Mouse (Mus musculus) MN1 (cell line): Measurements from ENCODE around the gene Parp6.

Experiments used
- DNase-seq: peaks from one replicate; pipeline ENCODE4 v3.0.0-alpha.2; 2016; ENCODE audit warnings: low spot score

Parp6 gene

DNA sequence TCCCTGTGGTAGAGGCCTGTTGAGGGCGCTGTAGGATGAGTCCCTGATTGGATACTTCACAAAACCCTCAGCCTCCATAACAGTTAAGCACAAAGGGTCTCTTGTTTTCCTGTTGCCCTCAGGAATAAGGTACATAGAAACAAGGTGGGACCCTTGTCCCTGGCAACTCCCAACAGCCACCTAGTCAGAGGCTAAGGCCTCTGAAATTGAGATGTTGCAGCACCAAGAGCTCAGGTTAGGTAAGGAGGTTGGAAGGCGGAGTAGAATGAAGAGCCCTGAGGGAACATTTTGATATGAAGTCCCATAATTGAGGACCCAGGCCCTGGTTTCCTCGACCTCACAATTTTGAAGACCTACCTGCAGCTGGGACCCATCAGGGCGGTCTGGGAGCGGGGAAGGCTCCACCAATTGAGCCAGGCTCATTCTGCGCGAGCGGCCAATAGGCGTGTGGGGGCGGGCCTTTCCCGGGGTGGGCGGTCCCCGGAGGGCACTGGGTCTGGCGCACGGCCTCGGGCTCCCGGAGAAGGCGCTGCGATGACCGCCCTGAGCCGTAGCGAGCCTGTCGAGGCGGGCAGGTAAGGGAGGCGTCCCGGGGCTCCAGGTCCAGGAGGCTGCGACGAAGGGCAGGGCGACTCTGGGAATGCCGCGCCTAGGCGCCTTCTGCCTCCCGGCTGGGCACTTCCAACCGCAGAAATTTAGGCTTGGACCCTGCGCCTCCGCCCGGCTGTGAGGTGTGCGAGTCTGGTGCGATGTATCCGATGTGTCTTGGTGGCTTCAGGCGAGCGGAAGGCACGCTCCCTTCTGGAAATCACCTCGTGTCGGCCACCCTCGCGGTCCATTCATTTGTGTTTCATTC, 62.8 kb downstream of the Parp6 start, which contains the start of gene Gramd2:
Gramd2 (plus strand) TSS at position 467 of the 856 bp plus-strand sequence.
- DNase-seq, result no peak

DNA sequence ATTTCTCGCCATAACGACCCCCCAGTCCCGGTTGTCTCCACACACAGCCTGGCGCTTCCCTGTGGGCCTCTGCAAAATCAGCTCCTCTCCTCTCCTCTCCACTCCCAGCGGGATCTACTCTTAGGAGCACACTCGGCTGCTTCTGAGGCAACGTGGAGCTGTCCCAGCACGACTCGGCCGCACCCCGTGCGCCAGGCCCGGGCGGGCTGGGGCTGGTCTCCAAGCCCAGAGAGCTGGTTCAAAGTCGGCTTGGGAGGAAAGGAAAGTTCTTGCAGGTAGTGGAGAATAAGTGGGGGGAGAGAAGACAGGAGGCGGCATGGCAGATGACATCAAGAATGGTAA, 63.4 kb downstream of the Parp6 start:
- DNase-seq, result no peak

DNA sequence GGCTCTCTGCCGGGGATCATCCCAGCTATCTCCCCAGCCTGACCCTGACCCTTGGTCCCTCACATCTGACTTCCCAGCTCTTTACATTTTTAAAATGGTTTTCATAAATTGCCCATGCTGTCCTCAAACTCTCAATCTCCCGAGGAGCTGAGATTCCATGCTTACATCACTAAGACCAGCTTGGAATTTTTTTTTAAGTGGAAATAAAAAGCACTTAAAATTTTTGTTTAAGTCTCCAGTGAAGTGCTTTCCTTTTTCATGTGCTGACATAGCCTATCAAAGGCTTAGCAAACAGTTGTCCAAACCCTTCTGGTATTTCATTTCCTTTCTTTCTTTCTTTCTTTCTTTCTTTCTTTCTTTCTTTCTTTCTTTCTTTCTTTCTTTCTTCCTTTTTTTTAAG, 66.9 kb downstream of the Parp6 start:
- no peak for DNase-seq

DNA sequence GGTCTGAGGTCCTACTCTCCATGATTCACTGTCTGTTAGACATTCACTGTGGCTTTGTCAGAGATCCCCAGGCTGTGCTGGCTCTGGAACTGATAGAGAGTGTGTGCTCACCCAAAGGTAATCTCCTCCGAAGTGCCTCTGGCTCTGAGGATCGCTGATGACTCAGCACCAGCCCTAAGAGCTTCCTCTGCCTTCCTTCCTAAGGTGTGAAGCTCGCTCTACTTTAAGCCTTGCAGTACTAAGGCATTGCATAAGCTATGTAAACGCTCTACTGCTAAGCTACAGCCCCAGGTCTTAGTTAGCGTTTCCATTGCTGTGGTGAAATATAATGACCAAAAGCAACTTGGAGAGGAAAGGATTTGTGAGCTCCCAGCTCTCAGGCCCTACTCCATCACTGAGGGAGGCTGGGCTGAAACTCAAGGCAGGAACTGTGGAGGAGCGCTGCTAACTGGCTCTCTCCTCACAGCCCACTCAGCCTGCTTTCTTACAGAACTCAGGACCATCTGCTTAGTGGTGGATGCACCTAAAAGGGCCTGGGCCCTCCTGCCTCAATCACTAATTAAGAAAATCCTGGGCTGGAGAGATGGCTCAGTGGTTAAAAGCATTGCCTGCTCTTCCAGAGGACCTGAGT, 70.4 kb downstream of the Parp6 start:
- DNase-seq, result peak; percentile 56

DNA sequence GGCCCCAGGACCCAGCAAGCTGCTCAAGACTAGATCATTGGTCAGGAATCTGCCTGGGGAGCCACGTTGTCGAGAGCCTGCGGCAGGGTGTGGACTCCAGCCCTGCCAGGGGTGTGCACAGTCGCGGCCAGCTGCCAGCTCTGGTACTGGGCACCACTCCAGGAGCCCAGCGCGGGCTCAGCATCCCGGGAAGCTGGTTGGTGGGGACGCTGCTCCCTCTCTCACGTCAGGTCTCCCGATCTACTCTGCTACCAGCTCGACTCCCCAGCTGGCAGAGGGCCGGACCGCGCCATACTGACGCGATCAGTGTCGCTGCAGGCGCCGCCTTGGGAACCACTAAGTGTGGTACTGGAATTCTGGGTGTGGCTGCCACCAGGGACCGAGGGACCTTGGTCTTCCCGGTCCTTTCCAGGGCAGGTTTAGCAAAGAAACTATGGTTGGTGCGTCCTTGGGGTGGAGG, 74.6 kb downstream of the Parp6 start:
- peak; percentile 95 for DNase-seq

DNA sequence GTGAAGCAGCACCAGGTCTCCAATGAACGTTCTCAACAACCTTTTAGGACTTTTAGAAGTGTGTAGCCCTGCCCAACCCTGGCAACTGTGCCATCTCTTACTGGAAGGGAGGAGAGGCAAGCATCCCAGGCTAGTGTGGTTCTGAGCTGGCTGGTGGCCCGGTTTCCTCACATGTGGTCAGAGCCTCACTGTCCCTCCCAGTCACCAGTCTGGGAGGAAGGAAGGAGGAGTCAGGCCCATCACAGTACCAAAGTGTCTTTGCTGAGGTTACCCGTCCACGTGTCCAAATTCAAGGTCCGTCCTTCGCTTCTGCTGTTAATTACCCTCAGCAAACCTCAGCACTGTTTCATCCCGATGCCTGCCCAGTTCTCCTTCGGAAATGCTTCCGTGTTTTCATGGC, 75.1 kb downstream of the Parp6 start:
- DNase-seq, result peak; percentile 86

DNA sequence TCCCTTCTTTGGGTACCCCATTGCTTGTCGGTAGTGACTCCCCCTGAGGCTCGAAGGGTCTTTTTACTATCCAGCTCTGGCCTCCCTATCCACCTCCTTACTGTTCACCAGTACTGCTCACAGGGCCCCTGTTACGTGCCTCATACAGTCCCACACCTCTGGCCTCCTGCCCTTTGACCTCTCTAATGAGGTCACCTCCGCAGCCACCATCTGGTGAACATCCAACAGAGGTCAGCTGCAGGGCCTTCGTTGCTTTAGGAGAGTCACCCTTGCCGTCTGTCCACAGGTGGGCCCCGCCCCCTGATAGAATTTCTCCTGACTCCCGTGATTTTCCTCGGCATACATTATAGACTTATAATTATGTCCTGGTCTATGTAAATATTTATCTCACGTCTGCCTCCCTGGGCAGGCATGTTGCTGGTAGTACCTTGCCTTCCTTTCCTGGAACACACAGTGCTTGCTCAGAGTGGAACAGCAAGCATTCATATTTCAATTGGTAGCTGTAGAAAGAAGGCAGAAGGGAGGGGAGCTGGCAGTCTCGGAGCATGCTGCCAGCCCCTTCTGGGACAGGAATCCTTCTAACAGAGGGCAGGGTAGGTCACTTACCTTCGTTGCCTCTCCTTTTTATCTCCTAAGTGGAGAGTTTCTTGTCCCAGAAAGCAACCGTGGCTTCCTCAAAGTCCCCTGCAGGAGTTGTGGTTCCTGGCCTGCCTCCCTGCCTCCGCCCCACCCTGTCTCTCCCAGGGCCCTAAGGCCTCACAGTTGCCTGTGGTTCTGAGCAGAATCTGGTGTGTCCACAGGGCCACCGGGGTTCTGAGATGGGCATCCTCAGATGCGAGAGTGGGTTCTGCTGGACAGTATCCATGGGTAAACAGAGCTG, 77.7 kb downstream of the Parp6 start:
- DNase-seq, result no peak

DNA sequence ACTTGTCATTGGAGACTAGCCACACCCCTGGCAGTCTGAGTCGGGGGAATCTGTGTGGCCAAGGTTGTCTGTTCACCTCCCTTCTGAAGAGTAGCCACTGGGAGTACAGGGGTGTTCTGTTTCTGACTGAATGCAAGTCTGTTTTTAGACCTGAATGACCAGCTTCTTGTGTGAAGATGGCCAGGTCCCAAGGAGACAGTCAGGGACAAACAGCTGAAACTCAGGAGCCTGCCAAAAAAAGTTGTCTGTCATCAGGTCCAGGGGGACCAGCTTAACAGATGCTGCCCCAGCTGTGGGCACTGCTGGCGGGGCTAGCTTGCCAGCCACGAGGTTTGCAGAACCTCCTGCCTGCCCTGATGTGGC, 78.3 kb downstream of the Parp6 start:
- peak; percentile 70 for DNase-seq

DNA sequence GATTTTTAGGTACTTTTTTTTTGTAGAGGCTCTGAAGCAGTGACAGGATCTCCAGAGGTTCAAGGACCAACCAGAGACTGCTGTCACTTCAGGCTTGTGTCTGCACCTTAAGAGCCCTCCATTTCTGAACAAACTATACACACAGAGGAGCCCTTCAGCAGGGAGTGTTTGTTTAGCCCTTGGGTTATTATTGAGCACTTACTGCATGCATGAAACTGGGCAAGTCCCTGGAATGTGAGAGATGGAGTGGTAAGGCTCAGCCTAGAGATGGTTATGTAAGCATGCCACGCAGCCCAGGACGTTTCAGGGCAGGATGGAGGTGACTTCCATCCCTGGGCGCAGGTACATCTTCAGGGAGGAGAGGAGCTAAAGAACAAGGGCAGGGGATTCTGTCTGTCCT, 79.3 kb downstream of the Parp6 start:
- no peak for DNase-seq
